Comparison of ENCODE assay signal across 28 mouse cellular contexts in genomic region chr9:3330319-3330718, GRCm38 (mm10). TPM values are rescaled to one million over a fixed set of nuclear protein-coding genes. Genes with fewer than 3 reads are reported as not detected.
DNase-seq lines count a peak whose midpoint lies in the region; ATAC-seq lines count a peak whose summit lies in the region.
"Had no signal": no experiment of that assay in that cellular context is flagged by ENCODE, and none has a peak within 500 bp of the region (broad histone marks: within the 10 kb centered on the region; RNA-seq: fewer than 3 reads in every experiment).

No protein-coding gene starts in this region.

- intact Hi-C loops in gastrocnemius, postnatal 36 days (cut with DNase I) = no loop called here

- peak overlapping the region; percentile 65; the same call in 1 of the 2 replicates for H3K9ac ChIP-seq in liver, embryonic 12.5 days
- peak overlapping the region; percentile 30; the same call in 1 of the 2 replicates for H3K9ac ChIP-seq in liver, embryonic 15.5 days
- H3K9ac ChIP-seq in intestine, embryonic 16.5 days (ENCODE audit: low read depth, low read length) = no peak overlapping the region
- H3K9ac ChIP-seq: embryonic facial prominence, embryonic 13.5 days; forebrain, postnatal 0 days; heart, embryonic 13.5 days; hindbrain, embryonic 14.5 days had no signal

- peak overlapping the region; percentile 48 for H3K4me3 ChIP-seq in erythroblast, embryonic 14.5 days (replicated peaks)
- H3K4me3 ChIP-seq in liver, embryonic 12.5 days = no peak overlapping the region
- H3K4me3 ChIP-seq in liver, embryonic 15.5 days (replicated peaks) = no peak overlapping the region
- no peak overlapping the region for H3K4me3 ChIP-seq in intestine, embryonic 16.5 days (ENCODE audit: low read length)
- H3K4me3 ChIP-seq: embryonic facial prominence, embryonic 10.5 days; embryonic facial prominence, embryonic 13.5 days; gastrocnemius, adult 2 months; heart, adult 2 months; heart, embryonic 10.5 days; heart, embryonic 13.5 days had no signal

- H3K9me3 ChIP-seq in erythroblast, embryonic 14.5 days (ENCODE audit: control insufficient read depth, low read length) = no peaks in the 10 kb centered on the region
- H3K9me3 ChIP-seq in liver, embryonic 12.5 days (replicated peaks) = no peaks in the 10 kb centered on the region
- H3K9me3 ChIP-seq in liver, embryonic 15.5 days (replicated peaks) = no peaks in the 10 kb centered on the region
- no peaks in the 10 kb centered on the region for H3K9me3 ChIP-seq in intestine, embryonic 16.5 days (ENCODE audit: control insufficient read depth, low read length)
- H3K9me3 ChIP-seq: embryonic facial prominence, embryonic 10.5 days; embryonic facial prominence, embryonic 13.5 days; heart, embryonic 10.5 days; heart, embryonic 13.5 days had no signal

- peak overlapping the region; percentile 63 for H3K4me2 ChIP-seq in liver, embryonic 12.5 days
- peak overlapping the region; percentile 60 for H3K4me2 ChIP-seq in liver, embryonic 15.5 days
- no peak overlapping the region for H3K4me2 ChIP-seq in intestine, embryonic 16.5 days (ENCODE audit: low read depth, low read length)
- H3K4me2 ChIP-seq: embryonic facial prominence, embryonic 13.5 days; heart, embryonic 13.5 days; hindbrain, embryonic 14.5 days had no signal

- DNase-seq in heart, adult 11 months = no peak
- DNase-seq in gastrocnemius, postnatal 36 days = no peak
- DNase-seq: adrenal gland, adult 2 months; adrenal gland, postnatal 14 days; cerebellum, adult 11-12 months; cerebellum, adult 8-10 months; cerebellum, postnatal 10 days; cerebellum, postnatal 36 days; embryo, embryonic 11 days; forebrain, postnatal 0 days; gastrocnemius, adult 2 months; gastrocnemius, postnatal 14 days; heart, adult 2 months; heart, postnatal 14 days; heart, postnatal 4 days had no signal

- peaks cover 86% of the 10 kb centered on the region for H3K4me1 ChIP-seq in erythroblast, embryonic 14.5 days (ENCODE audit: control insufficient read depth)
- H3K4me1 ChIP-seq in liver, embryonic 12.5 days = peaks cover 75% of the 10 kb centered on the region
- peaks cover 66% of the 10 kb centered on the region for H3K4me1 ChIP-seq in liver, embryonic 15.5 days (replicated peaks)
- H3K4me1 ChIP-seq in intestine, embryonic 16.5 days (ENCODE audit: control insufficient read depth, insufficient read depth, low read length) = no peaks in the 10 kb centered on the region
- H3K4me1 ChIP-seq: embryonic facial prominence, embryonic 13.5 days had no signal

- H3K36me3 ChIP-seq in erythroblast, embryonic 14.5 days (ENCODE audit: control insufficient read depth) = no peaks in the 10 kb centered on the region; the same call in 1 of the 2 replicates
- no peaks in the 10 kb centered on the region for H3K36me3 ChIP-seq in liver, embryonic 12.5 days
- H3K36me3 ChIP-seq in liver, embryonic 15.5 days (replicated peaks) = no peaks in the 10 kb centered on the region
- no peaks in the 10 kb centered on the region for H3K36me3 ChIP-seq in intestine, embryonic 16.5 days (ENCODE audit: control insufficient read depth, insufficient read depth, low read length)
- H3K36me3 ChIP-seq: embryonic facial prominence, embryonic 10.5 days; embryonic facial prominence, embryonic 13.5 days; heart, embryonic 10.5 days; heart, embryonic 13.5 days had no signal

- peak overlapping the region; percentile 93 for H3K27ac ChIP-seq in liver, embryonic 12.5 days
- peak overlapping the region; percentile 90 for H3K27ac ChIP-seq in liver, embryonic 15.5 days (replicated peaks)
- no peak overlapping the region for H3K27ac ChIP-seq in intestine, embryonic 16.5 days (ENCODE audit: low read length)
- H3K27ac ChIP-seq: embryonic facial prominence, embryonic 10.5 days; embryonic facial prominence, embryonic 13.5 days; gastrocnemius, adult 2 months; heart, adult 2 months; heart, embryonic 10.5 days; heart, embryonic 13.5 days; hindbrain, embryonic 14.5 days; hindbrain, postnatal 0 days had no signal

- H3K27me3 ChIP-seq in erythroblast, embryonic 14.5 days (ENCODE audit: control insufficient read depth) = no peaks in the 10 kb centered on the region
- H3K27me3 ChIP-seq in liver, embryonic 12.5 days (replicated peaks) = no peaks in the 10 kb centered on the region
- H3K27me3 ChIP-seq in liver, embryonic 15.5 days = no peaks in the 10 kb centered on the region
- H3K27me3 ChIP-seq in intestine, embryonic 16.5 days (replicated peaks; ENCODE audit: control insufficient read depth, insufficient read depth, low read length) = no peaks in the 10 kb centered on the region
- H3K27me3 ChIP-seq: embryonic facial prominence, embryonic 13.5 days; heart, embryonic 13.5 days had no signal

- no peak for ATAC-seq in erythroblast, adult 5-6 weeks (replicated peaks; ENCODE audit: low FRiP score, poor library complexity, severe bottlenecking)
- ATAC-seq in liver, embryonic 12.5 days = peak; percentile 1; the same call in 1 of the 2 replicates
- ATAC-seq in liver, embryonic 15.5 days (ENCODE audit: insufficient read depth) = peak; percentile 6; the same call in 1 of the 2 replicates
- no peak for ATAC-seq in intestine, embryonic 16.5 days
- ATAC-seq: forebrain, embryonic 14.5 days; forebrain, postnatal 0 days; hindbrain, postnatal 0 days; Patski had no signal

RNA-seq across cellular contexts. Expression of gene Alkbh8, which starts 4.6 kb away (rescaled TPM):
- 0.08 and 0.13 TPM in 2 replicates for polyA plus RNA-seq in erythroblast, embryonic 14.5 days (2012)
- total RNA-seq in erythroblast, adult 5-6 weeks (2015; ENCODE audit: low replicate concordance) = 5.4 and 7.7 TPM in 2 replicates
- total RNA-seq in erythroblast, adult 5-6 weeks (2017; ENCODE audit: low replicate concordance) = 6.8 and 15.5 TPM in 2 replicates
- 31.0 and 33.4 TPM in 2 replicates for polyA plus RNA-seq in liver, embryonic 12.5 days (2016; fragmentation: Nextera tagmentation; extraction: Ambion mirVana)
- polyA plus RNA-seq in liver, embryonic 15.5 days (2015; fragmentation: Nextera tagmentation; extraction: Ambion mirVana) = 16.7 and 17.4 TPM in 2 replicates
- 10 to 100 TPM; 18.3 to 20.0 TPM for total RNA-seq in gastrocnemius, postnatal 36 days (2021)
- 16.2 and 19.6 TPM in 2 replicates for polyA plus RNA-seq in intestine, embryonic 16.5 days (2015; fragmentation: Nextera tagmentation; extraction: Ambion mirVana)

Comparison
In these comparisons a context has a peak if more than half of its experiments do, and no peak if none do; other contexts are left out.
1. ATAC-seq: peak in liver, embryonic 12.5 days (single experiment) and liver, embryonic 15.5 days (single experiment); none in erythroblast, adult 5-6 weeks (single experiment) and intestine, embryonic 16.5 days (single experiment).
2. RNA of gene Alkbh8, which starts 4.6 kb away (polyA plus RNA-seq): 31.0 to 33.4 TPM in liver, embryonic 12.5 days, 16.2 to 19.6 TPM in intestine, embryonic 16.5 days and 16.7 to 17.4 TPM in liver, embryonic 15.5 days; 0.08 to 0.13 TPM in erythroblast, embryonic 14.5 days; every median in the first group is over 10 times any median in the second.